Mouse (Mus musculus) liver, embryonic 14.5 days (tissue): ENCODE measurements around the gene Wdr27.

Experiments used
- CTCF ChIP-seq: IDR thresholded peaks from 2 replicates; pipeline ENCODE4 v1.5.1; 2016; ENCODE audit warnings: antibody characterized with exemption, low read depth, control low read depth
- EP300 ChIP-seq: IDR thresholded peaks from 2 replicates; pipeline ENCODE4 v1.6.1; 2016; ENCODE audit warnings: antibody characterized with exemption, low read depth

DNA sequence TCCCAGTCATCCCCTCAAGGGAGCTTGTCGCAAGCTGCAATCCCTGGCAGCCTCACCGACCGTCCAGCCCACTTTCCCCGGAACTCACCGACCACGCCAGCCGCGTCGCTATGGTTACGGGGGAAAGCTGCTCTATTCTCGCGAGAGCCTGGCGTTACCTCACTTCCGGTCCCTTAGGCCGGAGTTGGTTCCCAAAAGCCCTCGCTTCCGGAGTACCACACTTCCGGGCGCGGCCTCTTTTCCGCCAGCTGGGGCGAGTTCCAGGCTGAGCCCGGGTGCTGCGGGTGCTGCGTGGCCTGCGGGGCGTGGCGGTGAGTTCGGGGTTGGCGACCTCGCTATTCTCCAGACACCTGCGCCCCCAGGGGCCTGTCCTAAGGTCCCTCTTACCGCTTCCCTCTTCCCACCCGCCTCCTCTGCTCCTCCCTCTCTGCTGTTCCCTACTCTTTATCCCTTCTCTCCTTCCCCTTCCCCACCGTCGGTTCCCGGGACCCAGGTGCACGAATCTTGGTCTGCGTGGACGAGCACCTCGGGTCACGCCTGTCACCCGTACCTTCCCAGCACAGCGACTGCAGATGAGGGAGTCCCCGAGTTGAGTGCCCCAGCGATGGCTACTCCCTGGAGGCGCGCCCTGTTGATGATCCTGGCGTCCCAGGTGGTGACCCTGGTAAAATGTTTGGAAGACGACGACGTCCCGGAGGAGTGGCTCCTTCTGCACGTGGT is at the start of gene Wdr27, which contains the start of gene 1600012H06Rik:
- TF ChIP-seq CTCF (peak; percentile 11; the same call in 1 of the 2 replicates), EP300 (peak; percentile 84)
